Mouse (Mus musculus) ES-Bruce4 (cell line): ENCODE data around the gene Vipr2.

Experiments used
- CTCF ChIP-seq: IDR thresholded peaks from one replicate; pipeline ENCODE4 v1.8.1; 2011; ENCODE audit warnings: low read depth, low read length
- POLR2A ChIP-seq: IDR thresholded peaks from one replicate; pipeline ENCODE4 v1.8.1; 2011; ENCODE audit warnings: low read length; ENCODE audit not compliant: insufficient read depth

DNA sequence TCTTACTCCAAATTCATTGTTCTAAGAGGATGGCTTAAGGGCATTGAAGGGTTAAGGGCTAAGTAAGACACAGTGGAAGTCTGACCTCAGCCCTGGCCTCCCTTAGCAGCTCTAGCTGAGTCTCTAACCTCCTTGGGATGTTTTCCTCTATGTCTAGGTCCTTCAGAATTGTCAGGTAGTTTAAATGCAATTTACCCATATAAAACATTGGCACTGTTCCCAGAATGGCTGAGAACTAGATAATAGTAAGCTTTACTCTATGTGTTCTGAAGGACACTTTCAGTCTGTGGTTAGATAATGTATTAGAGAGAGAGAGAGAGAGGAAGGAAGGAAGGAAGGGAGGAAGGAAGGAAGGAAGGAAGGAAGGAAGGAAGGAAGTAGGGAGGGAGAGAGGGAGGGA is 104.8 kb downstream of the Vipr2 start:
- TF ChIP-seq POLR2A: no peak
- TF ChIP-seq CTCF: no peak
